Mouse (Mus musculus) hindlimb bud, embryonic 11.5 days (tissue): ENCODE measurements at regions not wholly inside any gene's neighbourhood (a gene's known extent, or its start where the extent isn't known, plus 50 kb on each side); places are given as distances from the start of the nearest gene placed in this dataset.

Source experiments
- DNase-seq: peaks from one replicate; pipeline ENCODE4 v3.0.0-alpha.2; 2012; ENCODE audit warnings: low read depth, low spot score; ENCODE audit errors: extremely low spot score

DNA sequence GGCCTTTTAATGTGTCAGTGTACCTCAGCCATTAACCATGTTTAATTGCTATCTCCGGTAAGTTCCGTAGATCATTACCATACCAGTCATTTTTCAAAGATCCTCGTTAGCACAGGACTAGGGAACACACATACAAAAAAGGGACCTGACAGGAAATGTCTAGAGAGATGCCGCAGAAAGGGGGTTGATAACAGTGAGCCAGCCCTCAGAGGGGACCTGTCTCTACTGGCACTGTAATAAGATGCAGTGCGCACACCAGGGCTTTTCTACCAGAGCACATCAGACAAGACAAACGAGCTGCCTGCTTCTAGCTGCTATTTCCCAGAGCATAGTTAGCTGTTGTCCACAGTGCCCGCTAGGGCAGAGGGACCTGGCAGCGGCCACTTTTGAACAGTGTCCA, 199.1 kb downstream of the Sox11 start:
- no peak for DNase-seq

DNA sequence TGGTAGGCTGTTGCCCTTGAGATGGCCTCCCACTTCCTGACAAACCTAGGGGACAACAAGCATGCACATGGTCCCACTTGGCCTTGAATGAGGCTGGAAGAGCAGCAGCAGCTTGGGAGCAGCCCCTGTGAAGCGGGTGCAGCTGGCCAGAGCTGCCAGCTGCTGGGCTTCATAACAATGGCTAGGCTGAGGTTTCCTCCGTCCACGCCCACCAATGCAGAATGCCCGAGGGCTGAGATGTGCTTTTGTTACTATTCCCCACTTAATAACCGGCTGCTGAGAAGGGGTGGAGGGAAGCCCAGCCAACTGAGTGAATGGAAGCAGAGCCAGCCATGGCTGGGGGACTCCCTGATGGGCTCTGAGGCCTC, 202.1 kb downstream of the Sox11 start:
- no peak for DNase-seq

DNA sequence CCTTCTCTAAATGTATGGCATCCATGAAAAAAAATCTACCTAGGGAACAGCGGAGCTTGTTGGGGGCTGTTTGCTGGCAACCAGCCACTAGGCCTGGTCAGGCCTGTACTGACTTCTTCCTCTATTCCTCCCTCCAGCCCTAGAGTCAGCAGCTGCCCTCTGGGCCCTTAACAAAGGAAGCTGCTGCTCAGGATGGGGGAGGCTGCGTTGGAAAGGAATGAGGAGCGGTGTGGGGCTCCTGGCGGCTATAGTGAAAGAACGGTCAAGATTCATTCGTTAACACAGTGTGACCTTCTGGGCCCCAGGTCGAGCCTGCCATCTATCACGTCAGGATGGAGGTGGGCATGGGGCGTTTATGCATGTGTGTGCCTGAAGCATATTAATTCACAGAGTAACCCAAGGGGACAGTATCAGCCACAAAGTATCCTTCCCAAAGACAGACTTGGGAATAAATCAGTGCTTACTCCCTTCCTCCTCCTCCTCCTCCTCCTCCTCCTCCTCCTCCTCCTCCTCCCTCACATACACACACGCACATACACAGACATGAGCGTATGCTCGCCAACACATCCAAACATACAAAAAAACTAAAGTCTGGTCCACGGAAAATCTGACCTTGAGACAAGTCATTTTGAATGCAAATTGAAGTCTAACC, 202.6 kb downstream of the Sox11 start:
- no peak for DNase-seq

DNA sequence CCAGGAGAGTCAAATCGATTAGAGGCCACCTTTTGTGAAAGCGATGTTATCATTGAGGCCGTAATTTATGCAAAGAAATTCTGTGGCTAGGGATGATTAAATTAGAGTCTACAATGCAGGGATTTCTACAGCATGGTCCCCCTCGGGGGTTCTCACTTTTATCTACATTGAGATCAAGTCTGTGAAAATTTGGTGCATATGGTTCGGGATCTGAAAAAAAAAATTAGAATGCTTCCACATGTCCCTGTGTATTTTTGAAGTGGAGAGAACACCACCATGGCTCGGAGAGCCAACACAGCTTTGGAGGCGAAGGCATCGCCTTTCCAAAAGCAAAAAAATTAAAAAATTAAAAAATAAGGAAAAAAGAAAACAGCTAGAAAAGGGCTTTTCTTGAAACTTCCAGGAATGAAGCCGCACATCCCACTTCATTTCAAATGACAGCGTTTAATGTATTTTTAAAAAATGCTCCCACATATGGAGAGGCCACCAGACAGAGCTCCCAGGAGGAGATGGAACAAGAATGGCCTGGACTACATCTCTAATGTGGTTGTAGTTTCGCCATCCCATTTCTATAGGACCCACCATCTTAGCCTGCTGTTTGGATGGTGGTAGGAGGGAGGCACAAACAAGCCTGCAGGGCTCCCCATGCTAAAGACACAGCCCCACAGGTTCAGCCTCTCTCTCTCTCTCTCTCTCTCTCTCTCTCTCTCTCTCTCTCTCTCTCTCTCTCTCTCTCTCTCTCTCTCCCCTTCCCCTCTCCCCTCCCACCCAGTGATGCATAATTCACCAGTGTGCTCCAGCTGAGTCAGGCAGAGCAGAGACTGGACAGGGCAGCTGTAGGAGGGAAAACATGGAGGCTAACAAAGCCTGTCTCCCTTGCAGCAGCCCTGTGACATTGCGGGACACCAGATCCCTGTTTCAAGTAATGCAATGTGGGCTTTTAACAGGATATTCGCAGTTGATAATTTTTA, 203.4 kb downstream of the Sox11 start:
- no peak for DNase-seq

DNA sequence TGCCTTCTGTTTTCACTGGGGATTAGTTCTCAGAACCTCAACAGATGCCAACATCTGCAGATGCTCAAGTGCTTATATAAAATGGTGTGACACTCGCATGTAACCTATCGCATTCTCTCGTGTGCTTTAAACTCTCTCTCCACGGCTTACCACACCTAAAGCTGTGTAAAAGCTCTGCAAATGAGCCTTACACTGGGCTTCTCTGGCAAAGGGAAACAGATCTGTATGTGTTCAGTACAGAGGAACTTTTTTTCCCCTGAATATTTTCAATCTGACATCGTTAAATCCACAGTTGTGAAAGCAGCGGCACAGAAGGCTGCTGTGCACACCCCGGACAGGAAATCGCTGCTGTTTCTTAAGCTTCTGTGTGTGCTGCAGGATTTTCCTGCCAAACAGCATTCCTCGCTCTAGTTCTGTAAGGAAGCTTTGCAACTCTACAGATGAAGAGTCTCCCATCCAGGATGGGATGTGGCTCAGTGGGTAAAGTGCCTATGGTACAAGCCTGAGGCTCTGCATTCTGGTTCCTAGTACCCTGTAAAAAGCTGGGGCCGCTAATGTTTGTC, 206.3 kb downstream of the Sox11 start:
- no peak for DNase-seq

DNA sequence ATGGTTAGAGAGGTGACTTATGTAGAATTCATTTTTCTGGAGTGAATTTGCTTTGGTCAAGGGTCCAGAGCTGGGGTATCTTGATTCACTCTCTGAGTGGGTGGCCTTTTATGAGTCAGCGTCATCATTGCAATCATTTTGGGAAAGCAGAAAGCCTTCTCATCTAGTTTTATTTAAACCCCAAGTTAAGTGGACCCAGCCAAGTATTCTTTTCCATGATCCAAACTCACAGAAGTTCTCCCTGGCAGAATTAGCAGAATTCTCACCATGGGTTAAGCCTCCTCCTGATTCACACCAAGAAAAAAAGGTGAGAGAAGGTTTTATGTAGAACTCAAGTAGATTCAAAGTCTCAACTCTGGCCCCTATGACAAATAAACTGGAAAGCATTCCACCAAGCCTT, 211.8 kb downstream of the Sox11 start:
- DNase-seq: no peak

DNA sequence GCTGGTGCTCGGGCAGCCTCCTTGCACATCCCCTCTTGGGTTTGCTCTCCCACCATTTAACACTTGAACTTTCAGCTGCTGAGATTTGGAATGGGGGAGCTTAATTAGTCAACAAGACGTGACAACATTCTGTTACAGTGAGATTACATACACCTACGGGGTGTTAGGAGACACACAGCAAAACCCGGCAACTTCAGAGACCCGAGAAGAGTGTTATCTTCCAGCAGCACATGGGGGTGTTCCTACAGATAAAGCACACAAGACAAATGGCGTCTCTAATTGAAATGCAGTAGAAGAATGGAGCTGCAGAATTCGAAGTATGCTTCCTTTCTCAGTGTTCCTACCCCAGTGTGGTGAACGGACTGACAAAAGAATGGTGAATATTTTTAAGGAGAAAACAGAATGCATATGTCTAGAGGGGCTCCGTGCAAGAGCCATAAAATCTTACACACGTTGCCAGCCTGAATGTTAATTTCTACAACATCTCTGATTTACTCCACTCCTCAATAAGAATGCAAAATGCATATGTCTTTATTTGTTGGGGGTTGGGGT, 215.2 kb downstream of the Sox11 start:
- DNase-seq: no peak

DNA sequence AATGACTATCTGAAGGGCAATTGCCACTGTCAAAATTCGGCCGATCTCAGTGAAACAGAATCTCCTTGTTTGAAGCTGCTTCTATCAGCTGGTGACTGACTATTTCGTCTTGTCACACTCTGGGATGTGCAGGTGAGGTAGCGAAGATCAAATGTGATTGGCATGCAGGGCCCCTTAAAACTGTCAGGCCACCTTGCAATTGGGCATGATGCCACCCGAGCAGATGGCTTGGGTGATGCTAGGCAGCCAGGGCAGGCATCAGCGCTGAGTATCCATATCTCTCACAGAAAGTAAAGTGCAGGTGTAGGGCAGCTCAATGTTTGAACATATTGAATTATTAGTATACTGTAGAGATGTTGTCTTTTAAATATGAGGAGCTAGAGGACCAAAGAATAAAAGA, 223.8 kb downstream of the Sox11 start:
- no peak for DNase-seq

DNA sequence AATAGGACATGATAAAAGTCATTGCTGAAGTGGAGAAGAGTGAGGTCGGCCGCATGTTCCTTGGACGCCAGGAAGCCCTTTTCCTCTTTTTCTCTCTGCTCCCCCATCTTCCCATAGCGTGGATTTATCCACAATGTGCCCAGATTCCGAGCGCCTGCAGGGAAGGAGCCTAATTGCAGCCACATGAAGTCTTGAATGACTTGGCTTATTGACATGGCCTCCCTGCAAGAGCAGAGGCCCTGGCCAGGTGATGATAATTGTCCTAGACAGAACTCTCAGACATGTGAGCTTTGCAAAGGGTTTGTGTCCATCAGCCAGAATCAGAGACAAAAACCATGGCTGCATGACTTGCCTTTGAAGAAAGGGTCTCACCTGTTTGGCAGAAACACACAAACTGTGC, 227.0 kb downstream of the Sox11 start:
- DNase-seq: no peak

DNA sequence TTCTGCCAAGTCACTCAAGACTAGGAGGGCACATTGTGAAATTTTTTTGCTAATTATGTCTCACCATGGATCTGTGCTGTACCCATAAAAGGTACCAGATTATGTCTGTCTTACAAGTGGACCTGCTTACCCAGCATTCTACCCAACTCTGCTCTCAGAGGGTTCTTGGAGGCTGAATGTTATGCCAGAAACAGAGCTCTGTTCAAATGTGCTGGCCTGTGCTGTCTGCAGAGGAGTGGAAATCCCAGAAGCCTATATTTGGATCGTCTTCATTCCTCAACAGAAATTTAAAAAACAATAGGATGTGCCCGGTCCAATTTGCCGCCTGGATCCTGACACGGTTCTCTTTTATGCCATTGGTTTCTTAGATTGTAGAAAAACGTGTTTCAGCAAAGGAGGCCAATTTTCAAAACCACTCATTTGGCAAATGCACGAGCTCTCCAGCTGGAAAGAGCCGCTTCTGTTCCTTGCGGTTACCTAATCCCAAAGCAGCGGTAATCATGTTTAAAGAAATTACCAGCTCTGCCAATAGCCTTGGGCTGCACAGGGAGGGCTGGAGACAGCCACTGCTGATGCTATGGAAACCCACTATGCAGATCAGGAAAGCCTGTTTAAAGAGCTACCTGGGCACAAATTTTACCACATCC, 237.3 kb downstream of the Sox11 start:
- DNase-seq: no peak

DNA sequence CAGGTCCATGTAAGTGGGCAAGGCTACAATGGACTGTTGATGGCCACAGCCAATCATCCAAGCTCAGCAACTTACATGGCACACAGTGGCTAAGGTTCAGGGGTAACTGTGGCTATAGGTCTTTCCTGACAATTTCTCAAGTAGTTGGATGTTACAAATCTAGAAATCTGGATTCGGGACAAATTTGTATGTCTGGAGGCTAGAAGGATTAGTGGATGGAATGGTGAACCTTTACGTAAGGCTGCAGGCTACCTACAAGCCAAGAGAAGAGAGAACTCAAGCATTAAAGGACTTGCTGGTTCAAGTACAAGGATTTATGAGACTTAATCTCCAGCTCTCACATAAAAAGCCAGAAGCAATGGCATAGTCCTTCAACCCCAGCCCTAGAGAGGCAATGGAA, 239.4 kb downstream of the Sox11 start:
- DNase-seq: no peak

DNA sequence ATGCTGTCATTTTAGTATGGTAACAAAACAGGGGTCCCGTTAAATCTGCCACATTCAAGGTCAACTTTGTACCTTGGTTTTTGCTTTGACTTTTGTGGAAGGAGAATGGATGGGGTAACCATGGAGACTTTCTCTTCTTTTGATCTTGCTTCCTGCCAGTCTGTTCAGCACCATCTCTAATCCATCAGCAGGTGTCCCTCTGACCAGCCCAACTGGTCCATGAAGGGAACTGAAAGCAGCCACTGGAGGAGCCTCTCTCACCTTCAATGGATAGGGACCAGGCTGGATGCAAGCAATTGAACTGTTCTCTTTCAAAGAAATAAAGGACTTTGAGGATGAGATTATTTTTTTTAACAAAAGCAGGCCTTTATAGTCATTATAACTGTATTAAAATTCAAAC, 253.2 kb downstream of the Sox11 start:
- no peak for DNase-seq

DNA sequence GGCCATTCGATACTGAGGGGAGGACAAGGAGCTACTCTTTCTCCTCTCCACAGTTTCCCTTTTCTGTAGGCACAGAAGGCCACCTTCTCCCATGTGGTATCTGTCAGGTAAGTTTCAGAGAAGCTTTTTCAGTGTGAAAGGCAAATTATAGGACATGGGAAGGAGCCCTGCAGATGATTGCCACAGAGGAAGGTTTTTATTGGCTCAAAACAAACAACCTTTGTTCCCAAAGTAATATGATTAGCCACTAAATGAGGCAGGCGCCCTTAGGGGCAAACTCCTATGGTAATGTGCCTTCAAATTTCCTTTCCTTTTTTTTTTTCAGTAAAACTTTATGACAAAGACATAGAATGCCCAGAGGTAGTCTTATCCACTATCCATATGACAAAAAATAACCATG, 256.5 kb downstream of the Sox11 start:
- DNase-seq: no peak

DNA sequence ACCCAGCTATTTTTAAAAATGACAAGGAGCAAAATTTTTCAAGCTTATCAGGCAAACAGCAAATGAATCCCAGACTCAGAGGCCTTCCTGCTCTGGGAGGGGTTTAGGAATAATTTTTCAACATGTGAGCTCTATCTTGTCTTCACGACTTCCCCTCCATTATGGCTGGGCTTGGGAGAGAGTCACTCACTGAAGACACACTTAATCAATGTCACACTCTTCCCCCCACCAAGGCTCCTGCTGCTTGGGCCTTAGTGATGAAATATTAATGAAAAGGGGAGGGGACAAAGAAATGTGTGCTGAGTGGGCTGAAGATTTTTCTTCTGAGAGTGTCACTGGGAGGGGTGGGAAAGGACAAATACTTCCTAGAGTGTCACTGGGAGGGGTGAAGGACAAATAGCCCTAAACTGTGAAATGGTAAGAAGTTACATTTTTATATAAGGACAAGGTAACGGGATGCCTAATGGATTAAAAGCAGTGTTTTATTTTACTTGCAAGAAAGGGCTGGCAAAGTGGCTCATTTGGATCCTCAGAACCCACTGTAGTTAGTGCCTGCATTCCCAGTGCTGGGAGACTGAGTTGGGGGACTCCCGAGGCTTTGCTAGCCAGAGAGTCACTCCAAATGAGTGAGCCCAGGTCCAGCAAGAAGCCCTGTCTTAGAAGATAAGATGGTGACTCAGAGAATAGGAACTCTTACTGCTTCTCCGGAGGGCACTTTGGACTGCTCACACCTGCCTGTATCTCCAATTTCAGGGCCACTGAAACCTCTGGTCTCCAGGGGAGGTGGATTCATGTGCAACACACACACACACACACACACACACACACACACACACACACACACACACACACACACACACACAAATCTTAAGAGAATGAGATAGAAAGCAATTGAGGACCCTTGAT, 258.5 kb downstream of the Sox11 start:
- DNase-seq: no peak

DNA sequence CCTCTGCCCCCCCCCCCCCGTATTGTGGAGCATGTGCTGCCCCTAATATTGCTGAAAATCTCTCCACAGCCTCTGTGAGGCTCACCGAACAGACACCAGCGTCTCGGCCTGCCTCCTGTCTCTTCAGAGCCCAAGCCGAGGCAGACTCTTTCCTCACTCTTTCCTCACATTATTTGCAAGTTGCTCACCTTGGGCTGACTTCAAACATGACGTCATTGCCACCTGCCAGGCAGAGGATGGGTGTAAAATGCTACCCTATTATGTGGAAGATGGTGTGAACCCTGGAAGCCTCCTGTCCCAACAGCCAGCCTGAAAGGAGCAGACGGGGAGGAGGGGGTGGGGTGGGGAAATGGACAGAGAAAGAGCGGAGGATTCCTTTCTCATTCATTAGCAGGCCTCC, 259.3 kb downstream of the Sox11 start:
- DNase-seq: no peak

DNA sequence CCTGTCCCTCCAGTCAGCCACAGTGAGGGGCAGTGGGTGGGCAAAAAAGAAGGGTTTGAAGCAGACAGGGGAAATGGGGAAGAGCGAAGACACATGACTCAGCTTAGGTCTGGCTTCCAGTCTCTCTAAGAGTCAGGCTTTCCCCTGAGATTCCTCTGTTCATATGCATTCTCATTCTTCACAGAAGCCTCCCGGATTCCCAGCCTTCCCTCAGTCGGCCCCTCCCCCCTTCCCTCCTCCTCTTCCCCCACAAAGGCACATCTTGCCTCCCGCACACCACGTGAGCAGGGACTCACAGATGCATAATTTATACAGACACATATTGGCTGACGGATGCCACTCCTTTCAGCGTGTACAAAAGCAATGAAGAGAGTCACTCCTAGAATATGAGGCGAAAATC, 259.8 kb downstream of the Sox11 start:
- DNase-seq: no peak

DNA sequence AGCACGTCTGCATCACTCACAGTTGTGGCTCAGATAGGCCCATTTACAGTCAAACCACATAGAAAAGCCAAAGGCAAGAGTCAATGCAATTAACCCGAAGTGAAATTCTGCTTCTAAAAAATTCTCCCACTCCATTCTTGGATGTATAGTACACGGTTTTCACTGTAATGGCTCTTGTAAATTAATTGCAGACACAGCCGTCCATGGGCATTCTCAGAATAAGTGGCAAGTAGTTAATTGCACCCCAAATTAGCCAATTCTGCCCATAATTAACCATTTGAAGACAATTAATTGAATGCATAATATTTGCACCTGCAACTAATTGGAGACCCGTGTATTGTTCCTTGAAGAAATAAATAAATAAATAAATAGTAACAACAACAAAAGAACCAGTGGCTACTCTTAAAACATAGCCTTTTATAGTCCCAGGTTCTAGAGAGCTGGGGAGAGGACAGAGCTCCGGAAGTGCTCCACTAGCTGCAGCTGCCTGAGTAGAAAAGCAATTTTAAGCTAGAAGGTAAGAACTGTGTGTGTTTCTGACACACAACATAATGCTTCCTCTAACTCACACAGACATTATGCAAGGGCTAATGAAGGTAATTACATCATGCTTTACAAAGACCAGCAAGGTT, 266.2 kb downstream of the Sox11 start:
- no peak for DNase-seq

DNA sequence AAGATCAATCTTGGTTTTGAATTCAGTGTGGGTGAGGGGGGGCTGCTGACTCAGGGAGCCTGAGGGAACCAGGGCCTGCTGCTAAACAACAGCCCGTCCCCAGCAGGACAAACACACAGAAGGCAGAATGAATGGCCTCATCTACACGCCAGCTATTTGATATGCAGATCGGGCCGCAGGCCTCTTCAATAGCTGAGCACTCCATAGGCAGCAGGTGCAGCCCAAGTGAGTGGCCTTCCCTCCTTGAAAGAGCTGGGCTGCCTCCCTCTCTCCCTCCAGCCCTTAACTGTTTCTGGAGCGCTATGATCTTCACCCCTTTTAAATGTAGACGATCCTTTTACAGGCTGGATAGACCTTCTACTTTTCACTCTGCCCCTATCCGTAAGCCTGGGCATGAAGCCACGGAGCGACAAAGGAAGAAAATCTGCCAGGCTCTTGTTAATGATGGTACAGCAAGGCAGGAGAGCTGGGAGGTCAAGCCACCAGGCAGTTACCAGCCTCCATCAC, 277.3 kb downstream of the Sox11 start:
- DNase-seq: no peak

DNA sequence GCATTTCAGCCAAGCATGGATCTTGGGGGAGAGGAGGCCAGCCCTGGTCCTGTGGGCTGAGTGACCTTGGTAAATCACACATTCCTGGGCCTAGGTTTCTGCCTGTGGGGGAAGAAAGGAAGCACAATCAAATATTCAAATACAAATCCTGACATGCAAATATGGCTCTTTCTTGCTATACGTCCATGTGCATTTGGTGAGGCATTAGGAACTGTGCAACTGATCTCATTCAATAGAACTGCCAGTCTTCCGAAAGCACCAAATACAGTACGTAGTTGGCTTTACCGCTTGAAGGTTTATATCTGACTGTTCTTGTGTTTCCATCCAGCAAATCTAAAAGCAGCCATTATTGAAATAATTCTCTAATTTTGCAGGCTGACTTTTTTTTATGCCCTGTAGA, 278.9 kb downstream of the Sox11 start:
- no peak for DNase-seq
